Mouse (Mus musculus): ENCODE measurements around the gene Heatr9. TPM values are rescaled to one million over a fixed set of nuclear protein-coding genes. Genes with fewer than 3 reads are reported as not detected.

The Heatr9 gene
- total and polyA plus RNA-seq, 3 experiments: not detected

DNA sequence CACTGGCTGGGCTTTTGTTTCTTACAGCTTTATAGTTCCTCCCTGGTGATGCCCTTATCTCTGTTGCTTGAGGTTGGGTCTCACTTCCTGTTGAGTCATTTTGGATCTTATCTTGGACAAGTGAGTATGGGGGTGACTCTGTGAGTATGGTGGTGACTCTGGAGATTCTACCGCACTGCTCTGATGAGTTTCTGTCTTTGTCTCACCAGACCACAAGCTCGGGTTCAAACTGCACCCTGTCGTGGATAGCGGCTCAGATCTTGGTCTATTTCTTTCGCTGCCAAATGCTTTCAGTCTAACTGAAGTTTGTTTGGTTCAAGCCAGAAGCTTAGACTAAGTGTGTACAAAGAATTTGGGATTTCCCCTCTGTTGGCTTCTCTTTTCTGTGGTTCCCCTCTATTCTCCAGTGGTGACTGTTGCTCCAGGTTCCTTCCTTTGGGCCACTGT is 28.2 kb upstream of the Heatr9 start:
- Histone ChIP-seq H3K36me3 (ENCODE audit: control insufficient read depth in 1 of 2, insufficient read depth in 2 of 2, low read length in 2 of 2) (peaks cover 0 to 14% of the 10 kb centered on the region in 2 experiments; a peak in 2 of 4 replicates), H3K27me3 (ENCODE audit: control insufficient read depth in 1 of 2, insufficient read depth in 2 of 2, low read length in 2 of 2) (no peaks in the 10 kb centered on the region), H3K27ac (ENCODE audit: control insufficient read depth, low read depth, low read length) (peak overlapping the region; percentile 88), H3K9me3 (replicated peaks; ENCODE audit: insufficient read depth, low read length) (no peaks in the 10 kb centered on the region), H3K79me2 (ENCODE audit: control insufficient read depth, insufficient read depth, low read length, poor library complexity) (no peaks in the 10 kb centered on the region), H3K4me1 (ENCODE audit: control insufficient read depth in 1 of 2, insufficient read depth in 2 of 2, low read length in 2 of 2) (peaks cover 8 to 18% of the 10 kb centered on the region in 2 experiments), H3K9ac (ENCODE audit: control insufficient read depth, low read depth, low read length, poor library complexity, severe bottlenecking) (peak overlapping the region; percentile 50), H3K4me3 (ENCODE audit: control insufficient read depth in 1 of 2, insufficient read depth in 1 of 2, low read depth in 2 of 2, low read length in 2 of 2) (peak overlapping the region; percentile 27 to 46)
- TF ChIP-seq ZKSCAN1 (IDR thresholded peaks at IDR 0.05; ENCODE audit: low read depth, low read length) (no peak), ZNF384 (IDR thresholded peaks at IDR 0.05; ENCODE audit: low read depth, low read length) (0 out of 2 replicates have a peak, but pooled peaks have one; percentile 8), SIN3A (IDR thresholded peaks at IDR 0.05; ENCODE audit: low read length) (peak; percentile 62; the same call in 1 of the 2 replicates), NELFE (IDR thresholded peaks at IDR 0.05; ENCODE audit: low read depth, low read length) (no peak), EP300 (IDR thresholded peaks at IDR 0.05; ENCODE audit: low read depth in 1 of 2, low read length in 2 of 2) (peak; percentile 91 to 97), POLR2AphosphoS2 (IDR thresholded peaks at IDR 0.05; ENCODE audit: low read length) (no peak), KAT2A (conservative IDR thresholded peaks at IDR 0.05; ENCODE audit: low read depth, low read length) (no peak), JUND (IDR thresholded peaks at IDR 0.05; ENCODE audit: low read depth, low read length) (peak; percentile 93), TBP (IDR thresholded peaks at IDR 0.05; ENCODE audit: low read depth, low read length) (peak; percentile 96), MAFK (IDR thresholded peaks at IDR 0.05; ENCODE audit: borderline replicate concordance, low read depth, low read length) (peak; percentile 11; the same call in 1 of the 2 replicates), MAZ (IDR thresholded peaks at IDR 0.05; ENCODE audit: low read depth, low read length) (peak; percentile 80; the same call in 1 of the 2 replicates), ELF1 (IDR thresholded peaks at IDR 0.05; ENCODE audit: low read depth, low read length) (0 out of 2 replicates have a peak, but pooled peaks have one; percentile 15), HCFC1 (IDR thresholded peaks at IDR 0.05; ENCODE audit: low read depth, low read length) (0 out of 2 replicates have a peak, but pooled peaks have one; percentile 50), USF2 (IDR thresholded peaks at IDR 0.05; ENCODE audit: borderline replicate concordance in 1 of 2, insufficient read depth in 1 of 2, low read depth in 1 of 2, low read length in 2 of 2) (no peak), MYB (IDR thresholded peaks at IDR 0.05; ENCODE audit: low read depth, low read length) (no peak), GATA1 (IDR thresholded peaks at IDR 0.05; ENCODE audit: low read depth, low read length) (peak; percentile 99), UBTF (IDR thresholded peaks at IDR 0.05; ENCODE audit: borderline replicate concordance, insufficient read depth, low read depth, low read length) (peak; percentile 88; the same call in 1 of the 2 replicates), MXI1 (IDR thresholded peaks at IDR 0.05; ENCODE audit: low read depth, low read length) (no peak), RCOR1 (IDR thresholded peaks at IDR 0.05; ENCODE audit: low read depth, low read length) (peak; percentile 82), CTCF (IDR thresholded peaks at IDR 0.05 in 2 of 3, conservative IDR thresholded peaks at IDR 0.05 in 1 of 3; ENCODE audit: control insufficient read depth in 1 of 3, insufficient read depth in 1 of 3, low read depth in 2 of 3, low read length in 3 of 3, poor library complexity in 1 of 3, severe bottlenecking in 1 of 3) (no peak), MAX (IDR thresholded peaks at IDR 0.05; ENCODE audit: low read length) (no peak), SMC3 (IDR thresholded peaks at IDR 0.05; ENCODE audit: low read depth, low read length) (no peak), ETS1 (IDR thresholded peaks at IDR 0.05; ENCODE audit: low read depth, low read length) (peak; percentile 90), TCF12 (IDR thresholded peaks at IDR 0.05; ENCODE audit: low read depth, low read length) (peak; percentile 80)
- peak; percentile 82 for DNase-seq (ENCODE audit: low read depth, low spot score)

Measured in MEL (cell line).